Mouse (Mus musculus): ENCODE results near the gene Camk1d.

DNA sequence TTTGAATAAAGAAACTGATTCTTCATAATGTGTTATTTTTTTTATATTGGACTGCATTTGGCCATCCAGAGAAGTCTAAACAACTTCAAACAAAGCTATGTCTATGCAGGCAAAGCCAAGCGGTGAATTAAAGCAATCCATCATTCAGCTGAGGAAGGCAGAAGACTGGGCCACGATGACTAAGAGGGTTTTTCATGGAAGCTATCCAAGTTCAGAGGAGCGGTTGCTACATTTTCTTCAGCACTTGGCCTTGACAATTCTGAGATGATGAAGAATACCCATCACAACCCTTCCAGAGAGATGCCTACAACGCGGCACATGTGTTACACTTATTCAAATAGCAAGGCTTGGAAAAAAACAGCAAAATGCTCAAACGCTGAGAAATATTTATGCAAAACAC, 65.6 kb downstream of the Camk1d start:
- TF ChIP-seq GATA1 (IDR thresholded peaks at IDR 0.05; ENCODE audit: borderline replicate concordance, low read length) (no peak), FLI1 (IDR thresholded peaks at IDR 0.05; ENCODE audit: low read length) (no peak)
